Mouse (Mus musculus): ENCODE measurements at regions not wholly inside any gene's neighbourhood (a gene's known extent, or its start where the extent isn't known, plus 50 kb on each side); places are given as distances from the start of the nearest gene placed in this dataset.

DNA sequence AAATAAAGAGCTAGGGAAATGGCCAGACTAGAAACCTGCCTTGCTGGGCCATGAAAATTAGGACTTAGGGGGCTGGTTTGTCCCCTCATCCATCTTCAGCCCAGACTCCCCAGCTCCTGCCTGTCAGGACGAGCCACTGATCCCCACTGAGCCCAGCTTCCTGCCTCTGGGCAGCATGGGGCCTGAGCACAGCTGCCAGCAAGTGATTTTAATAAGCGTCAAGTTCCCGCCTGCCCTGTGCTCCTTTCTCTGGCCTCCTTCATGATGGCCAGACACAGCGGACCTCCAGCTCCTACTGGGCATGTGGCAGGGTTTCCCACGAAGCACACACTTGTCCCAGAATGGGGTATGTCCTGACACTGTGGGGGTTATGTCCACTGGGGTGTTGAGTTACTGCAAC, 139.1 kb upstream of the Irx3 start:
- Histone ChIP-seq H3K27me3 (ENCODE audit: insufficient read depth, low read length) (no peaks in the 10 kb centered on the region), H3K9me3 (replicated peaks) (peaks cover 51% of the 10 kb centered on the region), H3K4me1 (ENCODE audit: insufficient read depth, low read depth, low read length) (no peaks in the 10 kb centered on the region), H3K4me3 (ENCODE audit: low read depth, low read length) (no peak overlapping the region), H3K36me3 (replicated peaks) (no peaks in the 10 kb centered on the region)
- no peak for ATAC-seq (ENCODE audit: extremely low read depth, insufficient number of reproducible peaks, low FRiP score, poor library complexity, severe bottlenecking)
- DNase-seq (ENCODE audit: low spot score), result no peak
- TF ChIP-seq GATA1 (IDR thresholded peaks at IDR 0.05; ENCODE audit: borderline replicate concordance, low read length), result no peak
- TF ChIP-seq TAL1 (conservative IDR thresholded peaks at IDR 0.05; ENCODE audit: low read depth, low read length), result no peak
- TF ChIP-seq GATA2 (IDR thresholded peaks at IDR 0.05; ENCODE audit: borderline replicate concordance, low read depth, low read length), result no peak
- no peak for TF ChIP-seq CTCF (IDR thresholded peaks at IDR 0.05; ENCODE audit: low read depth, low read length)
- TF ChIP-seq POLR2AphosphoS5 (IDR thresholded peaks at IDR 0.05; ENCODE audit: insufficient replicate concordance, low read depth, low read length), result no peak

GRCm38 (mm10) chr8:91937227-91937626, 135.4 kb upstream of the Irx3 start:
- H3K36me3 ChIP-seq (replicated peaks), result no peaks in the 10 kb centered on the region
- ATAC-seq (ENCODE audit: extremely low read depth, insufficient number of reproducible peaks, low FRiP score, poor library complexity, severe bottlenecking), result no peak
- no peak overlapping the region for H3K4me3 ChIP-seq (ENCODE audit: low read depth, low read length)
- no peaks in the 10 kb centered on the region for H3K4me1 ChIP-seq (ENCODE audit: insufficient read depth, low read depth, low read length)
- H3K9me3 ChIP-seq (replicated peaks), result peaks cover 46% of the 10 kb centered on the region
- H3K27me3 ChIP-seq (ENCODE audit: insufficient read depth, low read length), result no peaks in the 10 kb centered on the region
- no peak for TF ChIP-seq TAL1 (conservative IDR thresholded peaks at IDR 0.05; ENCODE audit: low read depth, low read length)
- no peak for TF ChIP-seq GATA2 (IDR thresholded peaks at IDR 0.05; ENCODE audit: borderline replicate concordance, low read depth, low read length)
- no peak for DNase-seq (ENCODE audit: low spot score)

DNA sequence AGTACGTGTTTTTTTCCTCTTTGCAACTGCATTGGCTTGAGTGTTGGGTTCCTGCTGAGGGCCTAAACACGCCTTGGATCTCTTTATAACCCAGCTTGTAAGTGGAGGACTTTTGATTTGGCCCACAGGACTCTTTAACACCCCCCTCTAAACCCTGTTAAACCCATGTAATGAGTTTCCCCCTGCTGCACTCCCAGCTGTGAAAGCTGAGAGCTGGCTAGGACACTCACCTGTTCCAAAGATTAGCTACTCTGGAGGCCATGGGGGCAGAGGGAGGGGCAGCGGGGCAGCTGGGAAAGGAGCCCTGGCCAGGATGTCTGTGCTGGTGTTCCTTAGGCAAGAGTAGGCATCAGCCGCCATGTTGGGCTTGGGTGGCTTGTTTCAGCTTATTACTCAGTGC, 128.7 kb upstream of the Irx3 start:
- no peak for TF ChIP-seq GATA2 (IDR thresholded peaks at IDR 0.05; ENCODE audit: borderline replicate concordance, low read depth, low read length)
- TF ChIP-seq GATA1 (IDR thresholded peaks at IDR 0.05; ENCODE audit: borderline replicate concordance, low read length), result no peak
- no peak for TF ChIP-seq POLR2AphosphoS5 (IDR thresholded peaks at IDR 0.05; ENCODE audit: insufficient replicate concordance, low read depth, low read length)
- no peak for TF ChIP-seq CTCF (IDR thresholded peaks at IDR 0.05; ENCODE audit: low read depth, low read length)
- TF ChIP-seq TAL1 (conservative IDR thresholded peaks at IDR 0.05; ENCODE audit: low read depth, low read length), result no peak
- H3K27me3 ChIP-seq (ENCODE audit: insufficient read depth, low read length), result no peaks in the 10 kb centered on the region
- ATAC-seq (ENCODE audit: extremely low read depth, insufficient number of reproducible peaks, low FRiP score, poor library complexity, severe bottlenecking) (no peak), DNase-seq (ENCODE audit: low spot score) (no peak)
- H3K9me3 ChIP-seq (replicated peaks), result peaks cover 51% of the 10 kb centered on the region
- no peak overlapping the region for H3K4me3 ChIP-seq (ENCODE audit: low read depth, low read length)
- H3K36me3 ChIP-seq (replicated peaks), result no peaks in the 10 kb centered on the region
- no peaks in the 10 kb centered on the region for H3K4me1 ChIP-seq (ENCODE audit: insufficient read depth, low read depth, low read length)

DNA sequence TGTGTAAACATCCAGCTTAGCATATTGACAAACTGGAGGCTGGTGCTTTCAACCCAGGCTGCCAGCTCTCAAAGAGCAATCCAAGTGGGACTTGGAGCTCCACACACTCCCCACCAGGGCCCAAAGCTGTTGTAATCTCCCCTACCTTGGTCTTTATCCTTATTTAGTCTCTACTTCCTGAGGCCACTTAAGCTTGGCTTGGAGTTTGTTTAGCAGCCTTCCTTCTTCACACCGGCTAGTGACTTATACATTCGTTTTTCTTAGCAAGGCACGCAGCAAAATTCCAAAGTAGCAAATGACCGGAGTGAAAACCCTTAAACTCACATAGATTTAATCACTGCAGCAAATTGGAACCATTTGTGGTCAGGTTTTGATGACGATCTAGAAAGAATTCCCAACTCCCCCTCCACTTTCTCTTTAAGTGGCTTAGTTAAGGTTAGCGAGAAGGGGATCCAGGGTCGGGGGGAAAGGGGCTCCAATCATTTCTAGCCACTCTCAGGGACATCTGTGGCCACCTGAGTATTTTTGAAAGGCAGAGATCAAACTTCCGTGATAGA, 124.2 kb upstream of the Irx3 start:
- ATAC-seq (ENCODE audit: extremely low read depth, insufficient number of reproducible peaks, low FRiP score, poor library complexity, severe bottlenecking) (no peak), DNase-seq (ENCODE audit: low spot score) (no peak)
- no peak overlapping the region for H3K4me3 ChIP-seq (ENCODE audit: low read depth, low read length)
- H3K4me1 ChIP-seq (ENCODE audit: insufficient read depth, low read depth, low read length), result no peaks in the 10 kb centered on the region
- H3K36me3 ChIP-seq (replicated peaks), result no peaks in the 10 kb centered on the region
- peaks cover 73% of the 10 kb centered on the region for H3K9me3 ChIP-seq (replicated peaks)
- no peaks in the 10 kb centered on the region for H3K27me3 ChIP-seq (ENCODE audit: insufficient read depth, low read length)
- TF ChIP-seq GATA1 (IDR thresholded peaks at IDR 0.05; ENCODE audit: borderline replicate concordance, low read length) (no peak), POLR2AphosphoS5 (IDR thresholded peaks at IDR 0.05; ENCODE audit: insufficient replicate concordance, low read depth, low read length) (no peak), TAL1 (conservative IDR thresholded peaks at IDR 0.05; ENCODE audit: low read depth, low read length) (no peak), CTCF (IDR thresholded peaks at IDR 0.05; ENCODE audit: low read depth, low read length) (no peak), GATA2 (IDR thresholded peaks at IDR 0.05; ENCODE audit: borderline replicate concordance, low read depth, low read length) (no peak)

DNA sequence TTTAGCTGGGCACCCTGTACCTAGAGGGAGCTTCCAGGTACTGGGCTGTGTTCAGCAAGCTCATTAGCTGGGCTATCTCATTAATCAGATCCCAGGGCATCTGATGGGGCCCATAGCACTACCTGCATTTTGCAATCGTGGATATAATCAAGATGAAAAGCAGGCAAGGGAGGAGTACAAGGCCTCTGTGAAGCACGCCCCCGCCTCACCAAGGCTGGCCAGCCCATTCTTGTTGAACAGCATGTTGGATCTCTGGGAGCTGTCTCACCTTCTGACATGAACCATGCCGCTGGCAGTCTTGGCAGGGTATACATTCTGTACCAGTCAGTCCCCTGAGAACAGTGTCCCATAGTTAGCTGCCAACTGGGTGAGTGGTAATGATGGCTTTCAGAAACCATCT, 122.3 kb upstream of the Irx3 start:
- no peak for TF ChIP-seq POLR2AphosphoS5 (IDR thresholded peaks at IDR 0.05; ENCODE audit: insufficient replicate concordance, low read depth, low read length)
- TF ChIP-seq CTCF (IDR thresholded peaks at IDR 0.05; ENCODE audit: low read depth, low read length), result no peak
- TF ChIP-seq TAL1 (conservative IDR thresholded peaks at IDR 0.05; ENCODE audit: low read depth, low read length), result no peak
- no peak for TF ChIP-seq GATA2 (IDR thresholded peaks at IDR 0.05; ENCODE audit: borderline replicate concordance, low read depth, low read length)
- TF ChIP-seq GATA1 (IDR thresholded peaks at IDR 0.05; ENCODE audit: borderline replicate concordance, low read length), result no peak
- H3K36me3 ChIP-seq (replicated peaks), result no peaks in the 10 kb centered on the region
- no peaks in the 10 kb centered on the region for H3K27me3 ChIP-seq (ENCODE audit: insufficient read depth, low read length)
- no peak overlapping the region for H3K4me3 ChIP-seq (ENCODE audit: low read depth, low read length)
- H3K4me1 ChIP-seq (ENCODE audit: insufficient read depth, low read depth, low read length), result no peaks in the 10 kb centered on the region
- ATAC-seq (ENCODE audit: extremely low read depth, insufficient number of reproducible peaks, low FRiP score, poor library complexity, severe bottlenecking), result no peak
- peaks cover 63% of the 10 kb centered on the region for H3K9me3 ChIP-seq (replicated peaks)
- no peak for DNase-seq (ENCODE audit: low spot score)

DNA sequence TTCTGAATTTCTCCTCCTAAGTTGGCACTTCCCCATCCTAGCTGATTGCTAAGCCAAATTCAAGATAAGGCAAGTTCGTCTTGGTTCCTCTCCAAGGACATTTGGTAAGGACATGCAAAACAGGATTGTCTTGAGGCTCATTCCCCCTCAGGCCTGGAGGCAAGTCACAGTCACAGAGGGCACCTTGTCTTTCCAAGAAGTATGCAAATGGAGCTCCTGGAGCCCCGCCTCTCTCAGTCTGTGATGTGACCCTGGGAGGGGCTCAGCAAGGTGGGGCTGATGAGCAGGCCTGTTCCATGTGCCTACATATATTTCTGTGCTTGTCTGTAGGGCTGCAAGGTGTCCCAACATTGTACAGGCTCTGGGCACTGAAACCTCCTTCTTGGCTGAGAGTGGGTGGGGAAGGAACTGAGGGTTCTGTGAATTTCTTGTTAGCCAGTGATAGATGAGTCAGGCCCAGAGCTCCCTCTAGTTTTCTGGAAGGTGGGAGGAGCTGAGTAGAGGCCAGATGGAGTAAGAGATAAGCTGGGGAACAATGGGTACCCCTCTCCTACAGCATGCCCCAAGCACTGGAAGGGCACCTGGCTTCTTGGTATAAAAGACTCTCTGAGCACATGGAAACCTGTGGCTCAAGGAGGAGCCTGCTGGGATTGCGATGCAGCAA, 120.5 kb upstream of the Irx3 start:
- DNase-seq (ENCODE audit: low spot score), result no peak

More for the DNA sequence above, 120.5 kb upstream of the Irx3 start:
- Histone ChIP-seq H3K36me3 (replicated peaks) (no peaks in the 10 kb centered on the region), H3K4me1 (ENCODE audit: insufficient read depth, low read depth, low read length) (no peaks in the 10 kb centered on the region), H3K4me3 (ENCODE audit: low read depth, low read length) (no peak overlapping the region), H3K9me3 (replicated peaks) (peaks cover 48% of the 10 kb centered on the region), H3K27me3 (ENCODE audit: insufficient read depth, low read length) (no peaks in the 10 kb centered on the region)
- TF ChIP-seq GATA2 (IDR thresholded peaks at IDR 0.05; ENCODE audit: borderline replicate concordance, low read depth, low read length) (no peak), CTCF (IDR thresholded peaks at IDR 0.05; ENCODE audit: low read depth, low read length) (no peak), POLR2AphosphoS5 (IDR thresholded peaks at IDR 0.05; ENCODE audit: insufficient replicate concordance, low read depth, low read length) (no peak), TAL1 (conservative IDR thresholded peaks at IDR 0.05; ENCODE audit: low read depth, low read length) (no peak), GATA1 (IDR thresholded peaks at IDR 0.05; ENCODE audit: borderline replicate concordance, low read length) (no peak)
- no peak for ATAC-seq (ENCODE audit: extremely low read depth, insufficient number of reproducible peaks, low FRiP score, poor library complexity, severe bottlenecking)
